Mouse (Mus musculus): Measurements from ENCODE around the gene Sigmar1. TPM values are rescaled to one million over a fixed set of nuclear protein-coding genes. Genes with fewer than 3 reads are reported as not detected.
"Not testable (repeated sequence)": the region's sequence is repeated elsewhere in the genome, so short reads cannot be mapped to it uniquely, and the experiment has no call there.

The Sigmar1 gene
- polyA plus RNA-seq (2016; fragmentation: Nextera tagmentation; extraction: Ambion mirVana) = 79.3 and 97.8 TPM in 2 replicates

DNA sequence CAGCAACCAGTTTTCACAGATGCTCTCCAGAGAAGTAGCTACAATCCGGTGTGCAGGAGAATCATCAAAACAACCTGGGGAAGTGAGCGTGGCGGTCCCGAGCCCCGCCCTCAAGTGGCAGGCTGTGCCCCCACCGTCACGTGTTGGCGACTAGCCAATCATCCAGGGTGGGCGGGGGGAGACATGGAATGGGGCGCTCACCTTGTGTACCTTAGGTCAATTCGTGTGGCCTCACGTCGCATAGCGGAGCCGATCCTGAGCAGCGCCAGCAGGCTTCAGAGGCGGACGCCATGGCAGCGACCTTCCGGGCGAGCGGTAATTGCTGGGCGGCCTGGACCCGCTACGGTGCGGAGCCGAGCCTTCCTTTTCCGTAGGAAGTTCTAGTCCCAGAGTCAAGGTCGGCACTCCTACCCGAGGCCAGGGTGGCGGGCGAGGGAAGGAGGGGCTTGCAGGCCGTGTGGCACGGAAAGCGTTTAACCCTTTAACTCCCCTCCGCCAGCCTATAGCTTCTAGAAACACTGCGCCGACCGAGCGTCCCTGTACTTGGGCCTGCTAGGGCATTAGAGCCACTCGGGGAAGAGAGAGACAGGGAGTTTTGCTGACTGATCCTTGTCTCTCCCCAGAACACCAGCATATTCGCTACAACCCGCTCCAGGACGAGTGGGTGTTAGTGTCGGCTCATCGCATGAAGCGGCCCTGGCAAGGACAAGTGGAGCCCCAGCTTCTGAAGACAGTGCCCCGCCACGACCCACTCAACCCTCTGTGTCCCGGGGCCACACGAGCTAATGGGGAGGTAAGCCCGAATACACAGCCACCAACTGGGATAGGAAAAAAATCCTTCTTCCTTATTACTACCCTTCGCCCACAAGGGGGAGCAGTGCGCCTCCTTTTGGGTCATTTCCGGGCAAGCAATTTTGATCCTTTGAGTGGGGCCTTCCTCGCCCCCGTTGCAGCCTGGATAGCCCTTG, at the start of gene Sigmar1:
TSS of gene Sigmar1 (minus strand) at position 820 of the 968 bp plus-strand sequence.
- peak; percentile 95 for DNase-seq (ENCODE audit: low spot score)
- WGBS = under 1% methylated on average over 57 of the region's 57 CpGs

DNA sequence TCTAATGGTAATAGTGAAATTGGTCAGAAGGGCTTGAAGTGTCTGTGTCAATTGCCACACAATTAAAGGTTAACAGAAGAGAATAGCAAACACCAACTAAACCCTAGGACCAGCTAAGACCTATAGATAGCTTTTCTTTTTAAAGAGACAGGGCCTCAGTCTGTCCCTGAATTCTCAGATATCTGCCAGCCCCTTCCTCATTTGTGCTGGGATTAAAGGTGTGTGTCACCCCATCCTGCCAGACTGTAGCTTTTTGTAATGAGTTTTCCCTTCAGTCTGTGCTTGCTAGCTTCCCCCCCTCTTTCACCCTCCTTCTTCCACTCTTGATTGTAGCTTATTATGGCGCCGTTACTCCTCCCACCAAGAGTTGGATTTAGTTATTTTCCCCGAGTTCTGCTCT, 27.2 kb upstream of the Sigmar1 start:
- not testable (repeated sequence) for H3K27ac ChIP-seq; H3K27me3 ChIP-seq (ENCODE audit: insufficient read depth, poor library complexity, severe bottlenecking); H3K4me1 ChIP-seq; H3K4me3 ChIP-seq; H3K36me3 ChIP-seq; H3K9me3 ChIP-seq; DNase-seq (ENCODE audit: low spot score)
- WGBS = 44% methylated on average over 3 of the region's 3 CpGs

More for the DNA sequence above, at the start of gene Sigmar1:
- Histone ChIP-seq H3K4me3 (peak within 1 kb of the TSS; percentile 70), H3K9me3 (no peaks in the 10 kb centered on the region), H3K4me1 (peaks cover 37% of the 10 kb centered on the region), H3K27me3 (ENCODE audit: insufficient read depth, poor library complexity, severe bottlenecking) (peaks cover 6% of the 10 kb centered on the region; the same call in 1 of the 2 replicates), H3K36me3 (peaks cover 24% of the 10 kb centered on the region), H3K27ac (peak within 1 kb of the TSS; percentile 93)

- DNase-seq (ENCODE audit: low spot score); H3K36me3 ChIP-seq; H3K4me3 ChIP-seq; H3K9me3 ChIP-seq; H3K27ac ChIP-seq; H3K4me1 ChIP-seq; H3K27me3 ChIP-seq (ENCODE audit: insufficient read depth, poor library complexity, severe bottlenecking): not testable (repeated sequence)
- 32% methylated on average over 4 of the region's 4 CpGs for WGBS
These were observed 26.8 kb upstream of the Sigmar1 start for GRCm38 (mm10) chr4:41782711-41783110.

GRCm38 (mm10) chr4:41781748-41782485, 26.0 kb upstream of the Sigmar1 start:
- H3K36me3 ChIP-seq; DNase-seq (ENCODE audit: low spot score); H3K27me3 ChIP-seq (ENCODE audit: insufficient read depth, poor library complexity, severe bottlenecking); H3K9me3 ChIP-seq; H3K4me1 ChIP-seq: not testable (repeated sequence)
- Histone ChIP-seq H3K27ac (peak overlapping the region; percentile 36; the same call in 1 of the 2 replicates), H3K4me3 (peak overlapping the region; percentile 36; the same call in 1 of the 2 replicates)
- WGBS = 9% methylated on average over 18 of the region's 21 CpGs

GRCm38 (mm10) chr4:41781271-41781670, 25.3 kb upstream of the Sigmar1 start:
- not testable (repeated sequence) for H3K27ac ChIP-seq
- 19% methylated on average over 9 of the region's 9 CpGs for WGBS

GRCm38 (mm10) chr4:41775840-41776239, 19.9 kb upstream of the Sigmar1 start:
- not testable (repeated sequence) for H3K27me3 ChIP-seq (ENCODE audit: insufficient read depth, poor library complexity, severe bottlenecking); H3K36me3 ChIP-seq; H3K4me1 ChIP-seq; H3K27ac ChIP-seq; DNase-seq (ENCODE audit: low spot score); H3K4me3 ChIP-seq; H3K9me3 ChIP-seq
- 94% methylated on average over 1 of the region's 1 CpGs for WGBS

More at GRCm38 (mm10) chr4:41781271-41781670, 25.3 kb upstream of the Sigmar1 start:
- DNase-seq (ENCODE audit: low spot score); H3K4me3 ChIP-seq; H3K27me3 ChIP-seq (ENCODE audit: insufficient read depth, poor library complexity, severe bottlenecking); H3K9me3 ChIP-seq; H3K36me3 ChIP-seq; H3K4me1 ChIP-seq: not testable (repeated sequence)

GRCm38 (mm10) chr4:41774506-41774905, 18.5 kb upstream of the Sigmar1 start:
- peak overlapping the region; percentile 70; the same call in 1 of the 2 replicates for H3K27ac ChIP-seq
- not testable (repeated sequence) for H3K9me3 ChIP-seq; DNase-seq (ENCODE audit: low spot score); H3K36me3 ChIP-seq; H3K4me1 ChIP-seq; H3K27me3 ChIP-seq (ENCODE audit: insufficient read depth, poor library complexity, severe bottlenecking)
- WGBS = 62% methylated on average over 3 of the region's 3 CpGs
- peak overlapping the region; percentile 37 for H3K4me3 ChIP-seq

- H3K36me3 ChIP-seq; H3K27me3 ChIP-seq (ENCODE audit: insufficient read depth, poor library complexity, severe bottlenecking); H3K9me3 ChIP-seq; H3K4me1 ChIP-seq: not testable (repeated sequence)
- H3K27ac ChIP-seq = peak within 1 kb of the TSS; percentile 74; the same call in 1 of the 2 replicates
- peak within 1 kb of the TSS; percentile 53 for H3K4me3 ChIP-seq
- 0% methylated on average over 12 of the region's 14 CpGs for WGBS
- peak; percentile 90 for DNase-seq (ENCODE audit: low spot score)
These were observed 18.0 kb upstream of the Sigmar1 start, which contains the start of gene Ccl27a for GRCm38 (mm10) chr4:41774002-41774401. Gene Ccl27a (minus strand): TSS chr4:41774247.

- peak; percentile 90 for DNase-seq (ENCODE audit: low spot score)
- H3K36me3 ChIP-seq; H3K4me1 ChIP-seq; H3K9me3 ChIP-seq; H3K27me3 ChIP-seq (ENCODE audit: insufficient read depth, poor library complexity, severe bottlenecking): not testable (repeated sequence)
- Histone ChIP-seq H3K4me3 (peak overlapping the region; percentile 53), H3K27ac (peak overlapping the region; percentile 74; the same call in 1 of the 2 replicates)
- under 1% methylated on average over 25 of the region's 25 CpGs for WGBS
These were observed 17.5 kb upstream of the Sigmar1 start for GRCm38 (mm10) chr4:41773502-41773901.

DNA sequence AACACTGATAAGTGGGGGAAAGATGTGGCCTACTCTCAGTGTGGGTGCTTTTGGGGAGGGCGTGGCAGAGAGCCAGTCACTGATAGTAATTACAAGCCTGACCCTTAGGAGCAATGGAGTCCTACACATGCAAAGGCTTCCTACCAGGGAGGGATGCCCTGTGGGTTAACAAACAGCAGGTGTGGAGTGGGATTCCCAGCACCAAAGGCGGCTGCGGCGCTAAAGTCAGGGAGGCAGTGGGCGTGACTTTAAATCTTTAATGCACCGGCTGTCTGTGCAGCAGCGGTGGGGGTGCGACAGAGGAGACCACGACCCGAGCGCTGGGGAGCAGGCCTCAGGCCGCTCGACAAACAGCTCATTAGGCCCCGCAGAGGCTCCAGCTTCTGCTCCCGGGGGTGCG, 17.0 kb upstream of the Sigmar1 start:
- H3K4me3 ChIP-seq = peak overlapping the region; percentile 31; the same call in 1 of the 2 replicates
- not testable (repeated sequence) for H3K4me1 ChIP-seq; H3K27me3 ChIP-seq (ENCODE audit: insufficient read depth, poor library complexity, severe bottlenecking); DNase-seq (ENCODE audit: low spot score); H3K36me3 ChIP-seq; H3K9me3 ChIP-seq; H3K27ac ChIP-seq
- 6% methylated on average over 9 of the region's 16 CpGs for WGBS

DNA sequence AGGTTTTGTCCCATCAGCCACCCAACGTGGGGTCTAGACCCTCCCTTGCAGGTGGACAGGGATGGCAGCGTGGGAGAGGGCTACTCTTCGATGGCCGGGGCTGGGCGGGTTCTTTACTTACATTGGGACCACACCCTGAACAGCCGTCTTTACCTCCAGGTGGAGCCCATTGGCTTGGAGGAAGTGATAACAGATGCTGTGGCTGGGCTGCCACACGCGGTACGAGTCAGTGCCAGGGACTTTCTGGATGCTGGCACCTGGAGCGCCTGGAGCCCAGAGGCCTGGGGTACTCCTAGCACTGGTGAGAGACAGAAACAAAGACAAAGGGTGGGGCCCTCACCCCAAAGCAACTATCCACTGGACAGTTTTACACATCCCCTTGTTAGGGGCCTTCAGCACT, 11.3 kb upstream of the Sigmar1 start:
- 78% methylated on average over 10 of the region's 10 CpGs for WGBS
- DNase-seq (ENCODE audit: low spot score); H3K4me3 ChIP-seq; H3K9me3 ChIP-seq; H3K4me1 ChIP-seq; H3K27ac ChIP-seq; H3K27me3 ChIP-seq (ENCODE audit: insufficient read depth, poor library complexity, severe bottlenecking): not testable (repeated sequence)
- H3K36me3 ChIP-seq = peaks cover 18% of the 10 kb centered on the region

DNA sequence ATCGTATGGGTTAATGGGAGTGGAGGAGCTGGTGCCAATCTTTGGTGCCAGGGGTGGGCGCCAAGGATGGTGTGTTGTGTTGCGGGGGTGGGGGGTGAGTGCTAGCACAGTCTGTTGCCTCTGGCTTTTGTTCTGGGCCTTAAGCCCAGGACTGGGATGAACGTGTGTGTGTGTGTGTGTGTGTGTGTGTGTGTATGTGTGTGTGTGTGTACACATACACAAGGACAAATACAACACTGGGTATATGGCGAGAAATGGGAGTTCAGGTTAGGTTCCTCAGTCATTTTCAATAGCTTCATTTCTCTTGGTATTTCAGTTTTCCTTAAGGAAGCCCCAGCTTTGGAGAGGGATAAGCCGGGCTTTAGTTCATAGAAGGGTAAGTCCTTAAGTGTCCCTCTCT, 7.2 kb upstream of the Sigmar1 start:
- not testable (repeated sequence) for H3K9me3 ChIP-seq; H3K27ac ChIP-seq; H3K27me3 ChIP-seq (ENCODE audit: insufficient read depth, poor library complexity, severe bottlenecking); H3K4me3 ChIP-seq; DNase-seq (ENCODE audit: low spot score)
- Histone ChIP-seq H3K36me3 (peaks cover 25% of the 10 kb centered on the region), H3K4me1 (peaks cover 45% of the 10 kb centered on the region)
- 76% methylated on average over 4 of the region's 6 CpGs for WGBS

DNA sequence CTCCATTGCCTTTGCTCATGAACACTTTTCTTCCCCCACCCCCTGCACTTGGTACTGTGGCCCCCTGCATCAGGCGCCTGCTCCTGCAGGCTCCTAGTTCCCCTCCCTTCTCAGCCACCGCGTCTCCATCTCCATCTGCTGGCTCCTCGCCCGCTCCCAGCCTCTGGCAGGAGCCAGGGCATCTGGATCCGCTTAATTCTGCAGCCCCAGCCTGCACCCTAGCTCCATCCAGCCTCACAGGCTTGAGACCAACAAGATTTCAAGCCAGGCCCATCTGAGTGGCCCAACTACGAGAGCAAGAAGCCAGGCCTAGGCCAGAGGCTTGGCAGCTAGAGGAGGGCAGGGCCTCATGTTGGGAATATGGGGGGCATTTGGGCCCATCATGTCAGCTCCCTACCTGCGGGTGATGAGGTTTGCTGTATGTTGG, 6.7 kb upstream of the Sigmar1 start:
- Histone ChIP-seq H3K4me3 (peak overlapping the region; percentile 57), H3K27ac (peak overlapping the region; percentile 90), H3K4me1 (peaks cover 45% of the 10 kb centered on the region), H3K36me3 (peaks cover 25% of the 10 kb centered on the region)
- not testable (repeated sequence) for H3K9me3 ChIP-seq; H3K27me3 ChIP-seq (ENCODE audit: insufficient read depth, poor library complexity, severe bottlenecking); DNase-seq (ENCODE audit: low spot score)
- 47% methylated on average over 8 of the region's 8 CpGs for WGBS
